Mouse (Mus musculus) midbrain, embryonic 12.5 days (tissue): ENCODE data around the gene Gfy. TPM values are rescaled to one million over a fixed set of nuclear protein-coding genes. Genes with fewer than 3 reads are reported as not detected.

Experiments
- ATAC-seq: fragments of 200-750 bp; cut with Nextera tagmentation; 2 replicates; pipeline ENCODE4 v1.8.0; 2017; ENCODE audit warnings: low read depth, moderate TSS enrichment, moderate library complexity; ENCODE audit not compliant: low FRiP score
- H3K27ac ChIP-seq: fragments of 300-500 bp; sonication (generic); replicated peaks from 2 replicates; pipeline ENCODE4 v1.5.1; 2016; ENCODE audit warnings: mild to moderate bottlenecking
- H3K27me3 ChIP-seq: fragments of 300-500 bp; sonication (generic); 2 replicates; pipeline ENCODE4 v1.6.1; 2016; ENCODE audit warnings: mild to moderate bottlenecking
- H3K36me3 ChIP-seq: fragments of 300-500 bp; sonication (generic); 2 replicates; pipeline ENCODE4 v1.6.1; 2016
- H3K4me1 ChIP-seq: fragments of 300-500 bp; sonication (generic); 2 replicates; pipeline ENCODE4 v1.6.1; 2016
- H3K4me2 ChIP-seq: fragments of 300-500 bp; sonication (generic); replicated peaks from 2 replicates; pipeline ENCODE4 v1.6.1; 2016; ENCODE audit warnings: mild to moderate bottlenecking, moderate library complexity
- H3K4me3 ChIP-seq: fragments of 300-500 bp; sonication (generic); 2 replicates; pipeline ENCODE4 v1.5.1; 2016; ENCODE audit warnings: mild to moderate bottlenecking
- H3K9ac ChIP-seq: fragments of 300-500 bp; sonication (generic); replicated peaks from 2 replicates; pipeline ENCODE4 v1.6.1; 2016; ENCODE audit warnings: mild to moderate bottlenecking, moderate library complexity
- H3K9me3 ChIP-seq: fragments of 300-500 bp; sonication (generic); 2 replicates; pipeline ENCODE4 v1.6.1; 2016; ENCODE audit warnings: mild to moderate bottlenecking
- WGBS: fragments of 180-500 bp; shearing (Covaris S2); methylation state at CpG from one replicate; pipeline ENCODE4 v1.1.7; 2016; 5-methylcytosine and 5-hydroxymethylcytosine counted together
- polyA plus RNA-seq: library from polyadenylated mRNA; unstranded; fragments of >200 nt; fragmentation: Nextera tagmentation; extraction: Ambion mirVana; gene quantifications from 2 replicates; pipeline ENCODE4 v1.2.1, GENCODE M21; 2016

Gene Gfy
- polyA plus RNA-seq, 1 experiment from 2014 or later = not detected

GRCm38 (mm10) chr7:45163735-45164490 is 15.5 kb downstream of the Gfy start, which contains the start of gene Slc17a7:
Gene Slc17a7, plus strand, starts transcription at chr7:45163949.
- WGBS = 1% methylated on average over 41 of the region's 41 CpGs
- H3K27me3 ChIP-seq = peaks cover 66% of the 10 kb centered on the region
- peaks cover 30% of the 10 kb centered on the region for H3K4me1 ChIP-seq
- peaks cover 5% of the 10 kb centered on the region for H3K36me3 ChIP-seq
- peak within 1 kb of the TSS; percentile 51; the same call in 1 of the 2 replicates for H3K9ac ChIP-seq
- H3K9me3 ChIP-seq = no peaks in the 10 kb centered on the region
- ATAC-seq = no peak
- H3K27ac ChIP-seq = no peak within 1 kb of the TSS
- H3K4me2 ChIP-seq = peak within 1 kb of the TSS; percentile 61
- peak within 1 kb of the TSS; percentile 41 for H3K4me3 ChIP-seq

DNA sequence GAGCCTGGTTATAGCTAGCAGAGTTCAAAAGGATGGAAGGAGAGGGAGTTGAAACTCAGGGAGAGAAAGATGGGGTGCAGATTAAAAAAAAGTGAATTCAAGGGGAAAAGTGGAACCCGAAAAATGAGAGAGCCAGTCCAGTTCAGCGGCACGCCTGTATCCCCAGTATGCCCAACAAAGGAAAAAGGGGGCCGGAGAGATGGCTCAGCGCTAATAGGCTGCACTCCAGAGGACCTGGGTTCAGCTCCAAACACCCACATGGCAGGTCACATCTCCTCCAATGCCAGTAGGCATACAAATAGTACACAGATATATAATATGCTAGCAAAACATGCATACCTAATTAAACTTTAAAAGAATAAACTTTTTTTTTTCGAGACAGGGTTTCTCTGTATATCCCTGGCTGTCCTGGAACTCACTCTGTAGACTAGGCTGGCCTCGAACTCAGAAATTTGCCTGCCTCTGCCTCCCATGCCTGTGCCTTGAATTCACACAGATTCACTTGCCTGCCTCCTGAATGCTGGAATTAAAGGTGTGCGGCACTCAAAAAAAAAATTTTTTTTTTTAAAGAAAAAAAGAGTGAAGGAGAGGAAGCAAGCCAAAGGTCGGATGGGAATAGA is 16.3 kb downstream of the Gfy start:
- no peak for ATAC-seq
- Histone ChIP-seq H3K4me1 (peaks cover 24% of the 10 kb centered on the region), H3K27ac (no peak overlapping the region), H3K36me3 (peaks cover 13% of the 10 kb centered on the region), H3K4me3 (no peak overlapping the region; the same call in 1 of the 2 replicates), H3K9ac (no peak overlapping the region), H3K4me2 (no peak overlapping the region; the same call in 1 of the 2 replicates), H3K9me3 (no peaks in the 10 kb centered on the region), H3K27me3 (peaks cover 58% of the 10 kb centered on the region)
- 74% methylated on average over 9 of the region's 9 CpGs for WGBS

DNA sequence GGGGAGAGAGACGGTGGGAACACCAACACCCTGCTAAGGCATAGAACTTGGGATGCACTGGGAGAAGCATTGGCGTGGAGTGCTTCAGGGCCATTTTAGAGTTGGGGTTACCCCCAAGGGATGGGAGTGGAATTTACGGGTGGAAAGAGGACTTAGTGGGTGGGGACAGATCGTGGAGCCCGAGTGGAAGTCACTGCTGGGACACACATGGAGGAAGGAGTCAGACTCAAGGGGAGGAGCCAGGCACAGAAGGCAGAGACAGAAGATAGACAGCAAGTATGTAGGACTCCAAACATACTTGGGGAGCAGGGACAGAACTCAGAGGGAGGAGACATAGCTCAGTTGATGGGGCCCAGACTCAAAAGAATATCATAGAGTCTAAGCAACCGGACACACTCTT is 16.8 kb downstream of the Gfy start:
- Histone ChIP-seq H3K27me3 (peaks cover 52% of the 10 kb centered on the region), H3K27ac (no peak overlapping the region), H3K4me3 (peak overlapping the region; percentile 34), H3K4me2 (peak overlapping the region; percentile 62), H3K9ac (0 out of 2 replicates have a peak overlapping the region, but pooled peaks have one; percentile 7), H3K4me1 (peaks cover 20% of the 10 kb centered on the region), H3K36me3 (peaks cover 17% of the 10 kb centered on the region), H3K9me3 (no peaks in the 10 kb centered on the region)
- ATAC-seq = no peak
- 23% methylated on average over 6 of the region's 6 CpGs for WGBS

DNA sequence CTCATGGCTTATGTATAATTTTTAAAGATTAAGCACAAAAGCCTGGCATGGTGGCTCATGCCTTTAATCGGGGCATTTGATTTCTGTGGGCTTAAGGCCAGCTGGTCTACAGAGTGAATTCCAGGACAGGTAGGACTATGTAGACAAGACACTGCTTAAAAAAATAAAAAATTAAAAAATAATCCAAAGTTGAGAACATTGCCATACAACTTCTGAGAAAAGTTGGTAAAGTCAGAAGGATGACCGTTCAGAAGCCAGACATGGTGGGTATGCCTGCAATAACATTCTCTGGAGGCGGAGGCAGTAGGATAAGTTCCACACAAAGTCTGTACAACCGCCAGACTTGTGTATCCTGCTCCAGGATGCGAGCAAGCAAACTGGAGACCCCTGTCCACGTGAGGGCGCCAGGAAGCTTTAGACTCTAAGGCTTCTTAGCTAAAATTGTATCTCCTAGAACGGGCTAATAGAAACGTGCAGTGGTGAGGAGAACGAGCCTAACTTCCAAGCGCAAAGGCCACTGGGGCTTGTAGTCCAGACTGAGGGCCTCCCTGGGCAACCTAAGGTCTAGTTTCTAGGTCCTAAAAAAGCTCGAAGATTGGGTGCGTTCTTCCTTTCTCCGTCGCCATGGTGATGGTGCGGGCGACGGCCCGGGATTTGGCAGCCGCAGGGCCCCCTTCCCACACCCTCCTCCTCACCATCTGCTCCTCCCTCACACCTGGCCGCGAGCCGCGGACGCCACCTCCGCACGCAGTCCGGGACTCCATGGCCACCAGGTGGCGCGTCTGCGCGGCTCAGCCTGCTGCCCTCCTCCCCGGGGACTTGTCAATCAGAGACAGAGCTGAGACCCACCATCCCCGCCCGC is 17.5 kb downstream of the Gfy start:
- ATAC-seq = peak; percentile 87
- H3K4me3 ChIP-seq = peak overlapping the region; percentile 34
- no peaks in the 10 kb centered on the region for H3K9me3 ChIP-seq
- peaks cover 20% of the 10 kb centered on the region for H3K4me1 ChIP-seq
- WGBS = 5% methylated on average over 35 of the region's 35 CpGs
- H3K9ac ChIP-seq = peak overlapping the region; percentile 7; the same call in 1 of the 2 replicates
- peaks cover 45% of the 10 kb centered on the region for H3K27me3 ChIP-seq
- peaks cover 17% of the 10 kb centered on the region for H3K36me3 ChIP-seq
- H3K4me2 ChIP-seq = peak overlapping the region; percentile 62
- H3K27ac ChIP-seq = no peak overlapping the region

GRCm38 (mm10) chr7:45160866-45161265 is 18.5 kb downstream of the Gfy start:
- H3K9me3 ChIP-seq = no peaks in the 10 kb centered on the region
- peaks cover 17% of the 10 kb centered on the region for H3K36me3 ChIP-seq
- H3K27me3 ChIP-seq = peaks cover 36% of the 10 kb centered on the region
- 93% methylated on average over 3 of the region's 3 CpGs for WGBS
- H3K4me2 ChIP-seq = no peak overlapping the region
- H3K4me3 ChIP-seq = no peak overlapping the region
- H3K4me1 ChIP-seq = peaks cover 20% of the 10 kb centered on the region
- H3K27ac ChIP-seq = no peak overlapping the region
- no peak overlapping the region for H3K9ac ChIP-seq
- no peak for ATAC-seq

DNA sequence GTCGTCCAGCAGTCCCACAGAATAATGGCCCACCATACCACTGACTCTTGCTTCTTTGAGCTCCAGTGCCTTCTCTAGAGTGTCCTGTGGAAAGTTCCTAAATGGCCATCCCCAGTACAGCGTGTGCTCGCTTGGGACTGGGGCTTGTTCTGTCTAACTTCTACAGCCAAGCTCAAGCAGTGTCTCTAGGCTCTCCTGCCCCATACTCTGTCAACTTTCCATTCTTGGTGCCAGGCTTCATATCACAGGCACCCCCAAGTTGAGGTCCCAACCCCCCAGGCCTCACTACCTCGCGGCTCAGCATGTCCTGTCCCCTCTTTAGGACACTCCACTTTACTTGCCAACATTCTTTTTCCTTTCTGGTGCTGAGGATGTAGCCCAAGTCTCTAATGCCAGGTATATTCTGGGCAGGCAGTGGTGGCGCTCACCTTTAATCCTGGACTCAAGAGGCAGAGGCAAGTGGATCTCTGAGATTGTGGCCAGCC is 19.0 kb downstream of the Gfy start:
- no peak overlapping the region for H3K4me3 ChIP-seq
- H3K27me3 ChIP-seq = peaks cover 30% of the 10 kb centered on the region
- H3K27ac ChIP-seq = no peak overlapping the region
- no peak overlapping the region for H3K9ac ChIP-seq
- peaks cover 17% of the 10 kb centered on the region for H3K36me3 ChIP-seq
- no peaks in the 10 kb centered on the region for H3K9me3 ChIP-seq
- peaks cover 20% of the 10 kb centered on the region for H3K4me1 ChIP-seq
- no peak for ATAC-seq
- WGBS = 97% methylated on average over 6 of the region's 6 CpGs
- no peak overlapping the region for H3K4me2 ChIP-seq

- H3K4me1 ChIP-seq = peaks cover 22% of the 10 kb centered on the region
- H3K4me3 ChIP-seq = no peak overlapping the region
- H3K4me2 ChIP-seq = no peak overlapping the region
- peaks cover 17% of the 10 kb centered on the region for H3K36me3 ChIP-seq
- H3K27me3 ChIP-seq = peaks cover 17% of the 10 kb centered on the region
- no peak overlapping the region for H3K9ac ChIP-seq
- no peaks in the 10 kb centered on the region for H3K9me3 ChIP-seq
- no peak for ATAC-seq
- WGBS = 92% methylated on average over 6 of the region's 6 CpGs
- H3K27ac ChIP-seq = no peak overlapping the region
These were observed 20.4 kb downstream of the Gfy start for GRCm38 (mm10) chr7:45158991-45159390.

DNA sequence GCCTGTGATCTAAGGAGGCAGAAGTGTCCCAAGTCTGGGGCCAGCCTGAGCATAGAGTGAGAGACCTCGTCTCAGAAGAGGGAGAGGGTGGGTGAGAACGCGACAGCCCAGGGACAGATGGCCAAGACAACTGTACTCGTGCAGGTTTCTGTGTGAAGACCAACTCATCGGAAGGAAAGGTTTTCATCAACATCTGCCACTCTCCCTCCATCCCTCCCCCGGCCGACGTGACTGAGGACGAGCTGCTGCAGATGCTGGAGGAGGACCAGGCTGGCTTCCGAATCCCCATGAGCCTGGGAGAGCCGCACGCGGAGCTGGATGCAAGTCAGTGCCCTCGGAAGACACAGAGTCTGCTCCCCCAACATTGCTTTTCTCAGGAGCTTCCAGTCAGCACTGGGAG is 21.9 kb downstream of the Gfy start:
- Histone ChIP-seq H3K4me1 (peaks cover 21% of the 10 kb centered on the region), H3K4me2 (no peak overlapping the region), H3K27me3 (peaks cover 1% of the 10 kb centered on the region), H3K9me3 (no peaks in the 10 kb centered on the region), H3K27ac (no peak overlapping the region), H3K36me3 (peaks cover 17% of the 10 kb centered on the region), H3K9ac (no peak overlapping the region; the same call in 1 of the 2 replicates), H3K4me3 (no peak overlapping the region)
- no peak for ATAC-seq
- 88% methylated on average over 14 of the region's 14 CpGs for WGBS

- WGBS = 96% methylated on average over 15 of the region's 15 CpGs
- H3K4me1 ChIP-seq = peaks cover 13% of the 10 kb centered on the region
- peaks cover 17% of the 10 kb centered on the region for H3K36me3 ChIP-seq
- ATAC-seq = no peak
- no peak overlapping the region for H3K4me3 ChIP-seq
- no peak overlapping the region for H3K4me2 ChIP-seq
- no peaks in the 10 kb centered on the region for H3K9me3 ChIP-seq
- no peak overlapping the region for H3K27ac ChIP-seq
- 0 out of 2 replicates have a peak overlapping the region, but pooled peaks have one; percentile 17 for H3K9ac ChIP-seq
- no peaks in the 10 kb centered on the region for H3K27me3 ChIP-seq
These were observed 23.2 kb downstream of the Gfy start for GRCm38 (mm10) chr7:45156206-45156605.

DNA sequence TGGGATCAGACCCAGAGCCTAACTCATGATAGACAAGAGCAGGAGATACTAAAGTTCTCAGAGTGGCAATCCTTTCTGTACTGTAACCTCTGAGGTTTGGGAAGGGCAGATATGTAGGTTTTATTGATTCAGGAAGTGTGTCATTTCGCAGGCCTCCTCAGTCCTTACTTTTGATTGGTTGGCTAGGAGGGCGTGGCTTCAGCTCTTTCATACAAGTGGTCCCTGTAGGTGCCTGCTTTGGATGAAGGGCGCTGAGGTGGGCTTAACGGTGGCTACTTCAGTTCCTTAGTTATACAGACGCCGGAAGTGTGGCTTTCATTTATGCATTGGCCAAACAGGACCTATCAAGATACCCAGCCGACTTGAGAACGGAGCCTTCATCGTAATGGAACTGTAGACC is 23.8 kb downstream of the Gfy start:
- Histone ChIP-seq H3K9ac (no peak overlapping the region), H3K4me3 (no peak overlapping the region), H3K36me3 (peaks cover 17% of the 10 kb centered on the region), H3K27ac (no peak overlapping the region), H3K27me3 (no peaks in the 10 kb centered on the region), H3K9me3 (no peaks in the 10 kb centered on the region), H3K4me2 (no peak overlapping the region), H3K4me1 (peaks cover 17% of the 10 kb centered on the region)
- 87% methylated on average over 9 of the region's 9 CpGs for WGBS
- no peak for ATAC-seq

DNA sequence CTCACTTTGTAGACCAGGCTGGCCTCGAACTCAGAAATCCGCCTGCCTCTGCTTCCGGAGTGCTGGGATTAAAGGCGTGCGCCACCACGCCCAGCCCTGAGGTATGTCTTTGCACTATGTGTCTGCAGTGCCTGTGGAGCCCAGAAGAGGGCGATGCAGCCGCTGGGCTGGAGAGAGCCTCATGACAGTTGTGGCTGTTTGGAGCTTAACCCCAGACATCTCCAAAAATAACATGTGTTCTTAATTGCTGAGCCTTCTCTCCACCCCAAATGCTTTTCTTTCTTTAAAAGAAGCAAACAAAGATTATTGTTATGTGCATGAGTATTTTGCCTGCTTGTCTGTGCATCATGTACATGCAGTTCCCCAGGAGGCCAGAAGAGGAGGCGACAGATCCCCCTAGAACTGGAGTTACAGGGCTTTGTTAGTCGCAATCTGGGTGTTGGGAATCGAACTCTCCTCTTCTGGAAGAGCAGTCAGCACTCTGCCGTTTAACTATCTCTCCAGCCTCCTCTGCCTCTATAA is 24.3 kb downstream of the Gfy start:
- no peaks in the 10 kb centered on the region for H3K9me3 ChIP-seq
- peaks cover 17% of the 10 kb centered on the region for H3K36me3 ChIP-seq
- no peak for ATAC-seq
- no peaks in the 10 kb centered on the region for H3K27me3 ChIP-seq
- H3K4me1 ChIP-seq = peaks cover 19% of the 10 kb centered on the region
- H3K9ac ChIP-seq = no peak overlapping the region
- peak overlapping the region; percentile 69 for H3K4me3 ChIP-seq
- peak overlapping the region; percentile 78 for H3K4me2 ChIP-seq
- H3K27ac ChIP-seq = 0 out of 2 replicates have a peak overlapping the region, but pooled peaks have one; percentile 93
- 77% methylated on average over 12 of the region's 12 CpGs for WGBS
